Mouse (Mus musculus): Measurements from ENCODE around the gene Maml1.

GRCm38 (mm10) chr11:50227736-50228135 lies 64.4 kb downstream of the Maml1 start:
- TF ChIP-seq GATA1 (IDR thresholded peaks at IDR 0.05; ENCODE audit: borderline replicate concordance, low read length): no peak
- no peak for TF ChIP-seq FLI1 (IDR thresholded peaks at IDR 0.05; ENCODE audit: low read length)

Measured in megakaryocyte, embryonic 14.5 days (primary cell).